Mouse (Mus musculus) embryonic facial prominence, embryonic 15.5 days (tissue): ENCODE results near the gene Rnft2. TPM values are rescaled to one million over a fixed set of nuclear protein-coding genes. Genes with fewer than 3 reads are reported as not detected.
A peak's percentile ranks its signal among the peaks of the same experiment; 100 is the strongest.

Experiments
- ATAC-seq: fragments of 200-750 bp; cut with Nextera tagmentation; 2 replicates; pipeline ENCODE4 v1.8.0; 2017; ENCODE audit warnings: low read depth, moderate TSS enrichment; ENCODE audit not compliant: insufficient number of reproducible peaks, low FRiP score, low TSS enrichment
- H3K27ac ChIP-seq: fragments of 300-500 bp; sonication (generic); replicated peaks from 2 replicates; pipeline ENCODE4 v1.5.1; 2015; ENCODE audit warnings: mild to moderate bottlenecking, inconsistent platforms
- H3K27me3 ChIP-seq: fragments of 300-500 bp; sonication (generic); 2 replicates; pipeline ENCODE4 v1.6.1; 2015; ENCODE audit warnings: inconsistent platforms
- H3K36me3 ChIP-seq: fragments of 300-500 bp; sonication (generic); 2 replicates; pipeline ENCODE4 v1.6.1; 2015; ENCODE audit warnings: mild to moderate bottlenecking, inconsistent platforms
- H3K4me1 ChIP-seq: fragments of 300-500 bp; sonication (generic); 2 replicates; pipeline ENCODE4 v1.6.1; 2015; ENCODE audit warnings: inconsistent platforms
- H3K4me2 ChIP-seq: fragments of 300-500 bp; sonication (generic); replicated peaks from 2 replicates; pipeline ENCODE4 v1.6.1; 2015; ENCODE audit warnings: mild to moderate bottlenecking, inconsistent platforms
- H3K4me3 ChIP-seq: fragments of 300-500 bp; sonication (generic); replicated peaks from 2 replicates; pipeline ENCODE4 v1.5.1; 2015; ENCODE audit warnings: mild to moderate bottlenecking, inconsistent platforms
- H3K9ac ChIP-seq: fragments of 300-500 bp; sonication (generic); 2 replicates; pipeline ENCODE4 v1.6.1; 2015; ENCODE audit warnings: inconsistent platforms
- H3K9me3 ChIP-seq: fragments of 300-500 bp; sonication (generic); replicated peaks from 2 replicates; pipeline ENCODE4 v1.6.1; 2016; ENCODE audit warnings: inconsistent platforms
- WGBS: fragments of 180-500 bp; shearing (Covaris S2); methylation state at CpG from one replicate; pipeline ENCODE4 v1.1.7; 2015; 5-methylcytosine and 5-hydroxymethylcytosine counted together
- polyA plus RNA-seq: library from polyadenylated mRNA; unstranded; fragments of >200 nt; fragmentation: Nextera tagmentation; extraction: Ambion mirVana; gene quantifications from 2 replicates; pipeline ENCODE4 v1.2.1, GENCODE M21; 2015

Gene Rnft2
- polyA plus RNA-seq, 1 experiment from 2014 or later, result 4.3 TPM

DNA sequence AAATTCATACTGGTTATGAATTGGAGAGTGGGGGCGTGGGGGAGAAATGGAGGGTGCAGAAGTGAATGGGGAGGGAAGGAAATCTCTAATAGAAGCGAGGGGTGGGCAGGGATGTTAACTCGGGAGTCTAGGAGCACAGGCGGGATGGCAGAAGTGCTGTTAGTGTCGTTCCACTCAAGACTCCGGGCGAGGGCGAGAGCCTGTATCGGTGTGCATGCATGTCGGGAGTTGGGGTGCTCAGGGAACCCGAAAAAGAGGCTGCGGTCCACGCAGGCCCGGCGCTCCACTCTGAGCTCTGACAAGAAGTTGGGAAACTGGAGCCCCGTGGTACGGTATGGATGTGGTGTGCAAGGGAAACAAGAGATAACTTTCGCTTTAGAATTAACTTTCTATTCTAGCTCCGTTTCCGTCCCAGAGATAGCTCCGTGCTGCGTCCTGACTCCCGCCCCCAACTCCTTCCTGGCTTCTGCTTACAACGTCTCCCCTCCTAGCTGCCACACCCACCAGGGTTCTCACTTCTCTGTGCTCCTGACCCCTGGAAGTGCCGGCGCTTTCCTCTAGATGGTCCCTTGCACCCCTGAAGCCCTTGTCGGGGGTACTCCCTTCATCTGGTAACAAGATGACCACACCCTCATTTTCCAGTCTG is 72.7 kb downstream of the Rnft2 start:
- Histone ChIP-seq H3K4me2 (peak overlapping the region; percentile 69), H3K27me3 (peaks cover 79% of the 10 kb centered on the region), H3K9ac (no peak overlapping the region), H3K36me3 (no peaks in the 10 kb centered on the region), H3K9me3 (0 out of 2 replicates have a peak, but pooled peaks cover 4% of the 10 kb centered on the region), H3K27ac (no peak overlapping the region), H3K4me1 (peaks cover 36% of the 10 kb centered on the region), H3K4me3 (peak overlapping the region; percentile 40)
- under 1% methylated on average over 27 of the region's 27 CpGs for WGBS
- ATAC-seq, result no peak

DNA sequence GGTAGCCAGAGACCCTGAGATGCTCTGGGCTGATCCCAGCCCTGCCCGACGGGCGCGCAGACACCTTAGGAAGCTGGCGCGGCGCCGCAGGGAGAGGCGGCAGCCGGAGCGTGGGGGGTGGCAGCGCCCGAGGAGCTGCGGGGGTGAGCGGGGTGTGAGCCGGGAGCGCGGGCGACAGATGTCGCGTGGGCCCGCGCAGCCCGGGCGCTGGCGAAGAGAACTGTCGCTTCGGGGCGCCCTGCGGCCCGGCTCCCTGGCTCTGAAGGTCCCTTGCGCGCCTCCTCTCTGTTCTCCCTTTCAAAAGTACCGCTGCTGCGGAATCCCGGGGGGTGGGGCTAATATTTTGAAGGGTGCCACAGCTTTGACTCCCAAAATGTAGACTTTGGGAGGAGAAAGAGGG is 73.3 kb downstream of the Rnft2 start:
- Histone ChIP-seq H3K27me3 (peaks cover 80% of the 10 kb centered on the region), H3K4me2 (peak overlapping the region; percentile 69), H3K27ac (no peak overlapping the region), H3K9ac (no peak overlapping the region), H3K4me3 (peak overlapping the region; percentile 40), H3K4me1 (peaks cover 36% of the 10 kb centered on the region), H3K9me3 (0 out of 2 replicates have a peak, but pooled peaks cover 4% of the 10 kb centered on the region), H3K36me3 (no peaks in the 10 kb centered on the region)
- no peak for ATAC-seq
- WGBS, result under 1% methylated on average over 36 of the region's 36 CpGs

DNA sequence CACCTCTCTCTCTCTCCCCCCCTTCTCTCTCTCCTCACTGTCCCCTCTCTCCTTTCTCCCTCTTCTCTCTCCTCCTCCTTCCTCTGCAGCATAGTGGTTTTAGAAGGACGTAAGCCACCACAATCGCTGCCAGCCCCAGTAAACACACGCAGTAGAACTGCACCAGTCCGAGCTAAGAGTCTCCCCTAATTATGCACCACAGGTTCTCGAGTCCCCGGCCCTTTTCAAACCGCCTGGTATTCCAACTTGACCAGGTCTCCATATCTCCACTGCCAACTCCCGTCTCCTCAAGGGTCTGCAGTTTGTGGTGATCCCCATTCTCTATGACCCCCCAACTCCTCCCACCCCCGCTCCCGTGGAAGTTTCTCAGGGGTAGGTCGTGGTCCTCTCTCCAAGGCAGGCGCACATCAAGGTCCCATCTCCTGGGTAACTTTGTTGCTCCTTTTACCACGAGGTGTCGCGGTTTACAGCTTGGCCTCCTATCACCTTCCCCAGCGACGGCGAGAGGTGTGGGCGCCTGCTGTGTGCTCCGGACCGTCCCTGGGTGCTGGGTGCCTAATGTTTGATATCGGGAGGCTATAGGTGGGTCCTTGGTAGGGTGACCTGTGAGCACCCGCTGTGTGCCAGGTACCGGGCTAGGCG is 73.9 kb downstream of the Rnft2 start:
- no peak overlapping the region for H3K27ac ChIP-seq
- peak overlapping the region; percentile 69 for H3K4me2 ChIP-seq
- peaks cover 36% of the 10 kb centered on the region for H3K4me1 ChIP-seq
- H3K9ac ChIP-seq, result no peak overlapping the region
- 0 out of 2 replicates have a peak, but pooled peaks cover 4% of the 10 kb centered on the region for H3K9me3 ChIP-seq
- no peaks in the 10 kb centered on the region for H3K36me3 ChIP-seq
- H3K27me3 ChIP-seq, result peaks cover 85% of the 10 kb centered on the region
- no peak for ATAC-seq
- H3K4me3 ChIP-seq, result peak overlapping the region; percentile 40
- under 1% methylated on average over 25 of the region's 25 CpGs for WGBS

DNA sequence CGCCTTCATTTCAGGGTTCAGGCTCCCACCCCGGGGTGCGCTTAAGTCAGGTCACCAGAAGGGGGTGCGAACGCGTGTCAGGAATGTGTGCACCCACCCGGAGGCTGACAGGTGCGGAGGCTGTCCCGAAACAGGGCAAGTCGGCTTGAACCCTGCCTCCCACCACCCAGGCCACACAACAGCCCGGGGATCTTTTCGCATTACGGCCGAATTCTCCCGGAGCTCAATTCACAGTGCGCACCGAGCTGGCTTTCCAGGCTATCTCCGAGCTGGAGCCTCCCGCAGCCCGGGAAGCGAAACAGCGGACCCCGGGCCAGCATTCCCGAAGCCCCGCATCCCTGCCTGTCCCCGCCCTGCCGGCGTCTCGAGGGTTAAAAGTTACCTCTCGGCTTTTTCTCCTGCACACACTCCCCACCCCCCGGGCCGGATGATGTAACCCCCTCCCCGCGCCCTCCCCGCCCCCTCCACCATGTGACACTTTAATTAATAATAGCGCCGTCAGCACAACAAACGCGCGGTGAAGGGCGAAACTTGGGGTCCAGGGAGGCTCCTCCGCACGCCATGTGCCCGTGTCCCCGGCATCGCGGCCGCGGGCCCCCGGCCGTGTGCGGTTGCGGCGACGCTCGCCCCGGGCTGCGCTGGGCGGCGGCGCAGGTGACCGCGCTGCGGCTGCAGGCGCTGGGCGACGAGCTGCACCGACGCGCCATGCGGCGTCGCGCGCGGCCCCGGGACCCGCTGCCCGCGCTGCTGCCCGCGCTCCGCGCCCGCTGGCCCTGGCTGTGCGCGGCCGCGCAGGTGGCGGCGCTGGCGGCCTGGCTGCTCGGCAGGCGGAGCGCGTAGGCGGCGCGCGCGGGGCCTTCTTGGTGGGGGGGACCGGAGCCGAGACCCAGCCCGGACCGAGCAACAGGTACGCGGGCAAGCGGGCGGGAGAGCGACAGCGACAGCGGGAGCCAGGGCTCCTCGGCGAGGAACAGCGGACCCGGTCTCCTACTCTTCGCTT is 75.4 kb downstream of the Rnft2 start:
- no peak; the same call in 1 of the 2 replicates for ATAC-seq
- H3K4me3 ChIP-seq, result peak overlapping the region; percentile 50
- H3K9ac ChIP-seq, result peak overlapping the region; percentile 28
- H3K27me3 ChIP-seq, result peaks cover 88% of the 10 kb centered on the region
- H3K9me3 ChIP-seq, result no peaks in the 10 kb centered on the region
- WGBS, result under 1% methylated on average over 107 of the region's 117 CpGs
- H3K4me2 ChIP-seq, result peak overlapping the region; percentile 100
- H3K4me1 ChIP-seq, result peaks cover 34% of the 10 kb centered on the region
- no peak overlapping the region for H3K27ac ChIP-seq
- no peaks in the 10 kb centered on the region for H3K36me3 ChIP-seq

DNA sequence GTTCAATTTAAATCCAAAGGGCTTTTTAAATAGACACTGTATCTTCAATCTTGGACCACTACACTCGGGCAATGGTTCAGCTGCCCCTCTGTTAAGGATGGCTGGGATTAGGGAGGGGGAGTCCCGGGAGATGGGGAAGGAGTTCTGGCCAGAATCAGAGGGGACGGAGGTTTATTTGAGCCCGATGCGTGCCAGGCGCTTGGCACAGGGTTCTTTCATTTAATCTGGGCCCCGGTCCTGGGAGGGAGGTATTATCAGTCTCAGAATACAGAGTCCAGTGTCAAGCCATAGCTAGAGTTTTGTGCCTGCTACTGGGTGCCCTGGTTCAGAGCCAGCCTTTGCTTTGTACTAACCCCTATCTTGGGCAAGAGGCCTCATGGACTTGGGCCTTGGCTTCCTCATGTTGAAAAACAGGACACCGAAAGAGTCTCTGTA is 77.3 kb downstream of the Rnft2 start:
- H3K27ac ChIP-seq, result no peak overlapping the region
- H3K36me3 ChIP-seq, result no peaks in the 10 kb centered on the region
- no peak overlapping the region for H3K9ac ChIP-seq
- H3K4me2 ChIP-seq, result no peak overlapping the region
- no peaks in the 10 kb centered on the region for H3K9me3 ChIP-seq
- H3K27me3 ChIP-seq, result peaks cover 87% of the 10 kb centered on the region
- no peak for ATAC-seq
- 62% methylated on average over 8 of the region's 8 CpGs for WGBS
- H3K4me1 ChIP-seq, result peaks cover 29% of the 10 kb centered on the region
- no peak overlapping the region for H3K4me3 ChIP-seq

DNA sequence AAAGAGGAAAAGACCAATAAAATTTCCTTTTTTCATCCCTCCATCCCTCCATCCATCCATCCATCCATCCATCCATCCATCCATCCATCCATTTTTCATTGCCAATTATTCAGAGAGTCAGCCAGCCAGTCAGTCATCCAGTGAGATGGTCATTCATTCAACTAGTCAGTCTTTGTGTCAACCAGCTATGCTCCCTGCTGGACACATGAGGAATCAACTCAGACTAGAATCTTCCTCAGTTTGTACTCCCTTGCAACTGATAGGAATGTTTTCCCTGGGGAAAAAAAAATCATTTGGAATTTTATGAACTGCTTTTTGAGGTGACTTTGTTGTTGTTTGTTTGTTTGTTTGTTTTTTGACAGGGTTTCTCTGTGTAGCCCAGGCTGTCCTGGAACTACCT is 79.5 kb downstream of the Rnft2 start:
- no peak overlapping the region for H3K9ac ChIP-seq
- H3K36me3 ChIP-seq, result no peaks in the 10 kb centered on the region
- H3K4me3 ChIP-seq, result no peak overlapping the region
- H3K4me1 ChIP-seq, result peaks cover 12% of the 10 kb centered on the region
- H3K9me3 ChIP-seq, result no peaks in the 10 kb centered on the region
- H3K27ac ChIP-seq, result no peak overlapping the region
- H3K27me3 ChIP-seq, result peaks cover 82% of the 10 kb centered on the region
- ATAC-seq, result no peak
- H3K4me2 ChIP-seq, result no peak overlapping the region

DNA sequence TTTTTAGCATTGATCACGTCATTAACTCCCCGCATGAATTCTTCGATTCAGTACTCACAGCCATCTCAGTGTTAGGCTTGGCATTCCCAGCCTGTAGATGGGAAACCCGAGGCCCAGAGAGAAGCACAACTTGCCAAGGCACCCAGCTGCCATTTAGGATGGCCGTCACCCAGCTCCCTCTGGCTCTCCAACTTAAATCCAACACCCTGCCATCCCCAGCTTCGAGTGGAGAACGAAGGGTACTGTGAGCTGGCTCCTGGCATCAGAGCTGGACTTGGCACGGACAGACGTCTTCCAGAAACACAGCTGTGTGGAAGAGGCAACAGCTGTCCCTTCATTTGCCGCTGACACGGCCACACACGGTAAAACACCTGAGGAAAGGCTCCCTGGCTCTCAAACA is 80.3 kb downstream of the Rnft2 start, which contains the start of gene Hrk:
Gene Hrk (plus strand): TSS at position 68 of the 400 bp plus-strand sequence.
- Histone ChIP-seq H3K36me3 (no peaks in the 10 kb centered on the region), H3K4me1 (peaks cover 6% of the 10 kb centered on the region), H3K9ac (no peak within 1 kb of the TSS), H3K4me3 (no peak within 1 kb of the TSS), H3K27me3 (peaks cover 74% of the 10 kb centered on the region), H3K27ac (no peak within 1 kb of the TSS), H3K9me3 (no peaks in the 10 kb centered on the region), H3K4me2 (no peak within 1 kb of the TSS)
- no peak for ATAC-seq
- WGBS, result 62% methylated on average over 12 of the region's 12 CpGs

DNA sequence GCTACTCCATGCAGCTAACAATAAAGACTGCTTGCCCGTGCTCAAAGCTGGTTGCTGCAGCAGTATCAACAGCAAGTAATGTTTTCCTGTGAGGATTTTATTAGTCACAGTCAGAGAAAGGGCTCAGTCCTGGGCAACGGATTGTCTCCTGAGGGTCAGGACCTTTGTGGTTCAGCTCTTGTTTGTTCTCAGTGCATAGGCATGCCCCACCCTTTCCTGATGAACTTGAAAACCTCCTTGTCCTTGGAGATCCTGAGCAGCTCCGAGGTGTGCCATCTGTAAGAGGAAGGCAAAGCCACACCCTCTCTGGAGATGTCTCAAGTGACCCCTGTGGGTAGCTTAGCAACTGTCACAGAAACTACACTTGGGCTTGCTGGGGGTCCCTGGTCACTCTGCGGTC is 84.2 kb downstream of the Rnft2 start:
- no peak for ATAC-seq
- no peaks in the 10 kb centered on the region for H3K9me3 ChIP-seq
- H3K27me3 ChIP-seq, result peaks cover 47% of the 10 kb centered on the region
- no peak overlapping the region for H3K4me2 ChIP-seq
- H3K4me3 ChIP-seq, result no peak overlapping the region
- H3K4me1 ChIP-seq, result no peaks in the 10 kb centered on the region
- no peak overlapping the region for H3K9ac ChIP-seq
- WGBS, result 44% methylated on average over 4 of the region's 4 CpGs
- H3K36me3 ChIP-seq, result no peaks in the 10 kb centered on the region
- H3K27ac ChIP-seq, result no peak overlapping the region

DNA sequence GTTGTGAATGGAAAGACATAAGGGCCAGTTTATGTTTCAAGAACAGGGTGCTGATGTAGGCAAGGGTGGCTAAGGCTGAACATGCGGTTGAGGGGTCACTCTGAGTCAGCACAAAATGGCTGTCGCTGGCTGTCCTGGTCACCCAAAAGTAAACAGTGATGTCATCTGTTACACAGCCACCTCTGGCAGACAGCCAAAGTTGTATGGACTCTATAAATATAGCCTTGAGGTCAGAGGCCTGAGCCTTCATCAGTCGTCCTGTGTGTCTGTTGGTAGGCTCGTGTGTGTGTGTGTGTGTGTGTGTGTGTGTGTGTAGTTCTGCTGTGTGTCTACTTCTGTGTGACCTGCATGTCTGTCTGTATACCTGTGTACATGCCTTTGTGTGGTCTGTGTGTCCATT is 87.9 kb downstream of the Rnft2 start:
- ATAC-seq, result no peak
- Histone ChIP-seq H3K4me1 (peaks cover 14% of the 10 kb centered on the region), H3K4me3 (no peak overlapping the region), H3K27ac (no peak overlapping the region), H3K9me3 (no peaks in the 10 kb centered on the region), H3K4me2 (no peak overlapping the region), H3K36me3 (0 out of 2 replicates have a peak, but pooled peaks cover 5% of the 10 kb centered on the region), H3K27me3 (peaks cover 12% of the 10 kb centered on the region), H3K9ac (no peak overlapping the region)
- WGBS, result 47% methylated on average over 4 of the region's 4 CpGs

DNA sequence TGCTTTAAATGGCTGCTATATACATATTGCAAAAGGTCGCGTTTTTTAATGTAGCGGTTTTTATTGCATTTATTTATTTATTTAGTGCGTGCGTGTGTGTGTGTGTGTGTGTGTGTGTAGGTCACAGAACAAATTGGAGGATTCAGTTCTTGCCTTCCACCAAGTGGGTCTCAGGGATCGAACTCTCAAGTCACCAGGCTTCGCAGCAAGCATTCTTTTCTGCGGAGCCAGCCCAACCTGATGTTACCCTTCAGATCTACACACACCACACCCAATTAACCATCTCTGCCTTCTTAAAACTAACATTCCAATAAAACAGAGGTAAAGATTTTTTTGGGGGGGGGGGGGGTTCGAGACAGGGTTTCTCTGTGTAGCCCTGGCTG is 89.4 kb downstream of the Rnft2 start:
- WGBS, result 19% methylated on average over 9 of the region's 9 CpGs
- peaks cover 9% of the 10 kb centered on the region; the same call in 1 of the 2 replicates for H3K36me3 ChIP-seq
- peak overlapping the region; percentile 59 for H3K4me2 ChIP-seq
- H3K27ac ChIP-seq, result no peak overlapping the region
- peak overlapping the region; percentile 98 for H3K4me3 ChIP-seq
- no peak for ATAC-seq
- H3K9me3 ChIP-seq, result no peaks in the 10 kb centered on the region
- no peak overlapping the region for H3K9ac ChIP-seq
- H3K27me3 ChIP-seq, result peaks cover 3% of the 10 kb centered on the region; the same call in 1 of the 2 replicates
- peaks cover 16% of the 10 kb centered on the region for H3K4me1 ChIP-seq
